Mouse (Mus musculus) liver, embryonic 15.5 days (tissue): Measurements from ENCODE around the gene Tomm20. TPM values are rescaled to one million over a fixed set of nuclear protein-coding genes. Genes with fewer than 3 reads are reported as not detected.

Experiments
- ATAC-seq: fragments of 200-750 bp; cut with Nextera tagmentation; 2 replicates; pipeline ENCODE4 v1.8.0; 2017; ENCODE audit warnings: moderate number of reproducible peaks, mild to moderate bottlenecking, moderate library complexity; ENCODE audit not compliant: insufficient read depth
- H3K27ac ChIP-seq: fragments of 300-500 bp; sonication (generic); replicated peaks from 2 replicates; pipeline ENCODE4 v1.5.1; 2015; ENCODE audit warnings: mild to moderate bottlenecking, inconsistent platforms
- H3K27me3 ChIP-seq: fragments of 300-500 bp; sonication (generic); 2 replicates; pipeline ENCODE4 v1.6.1; 2015; ENCODE audit warnings: mild to moderate bottlenecking, inconsistent platforms
- H3K36me3 ChIP-seq: fragments of 300-500 bp; sonication (generic); replicated peaks from 2 replicates; pipeline ENCODE4 v1.6.1; 2015; ENCODE audit warnings: moderate library complexity, mild to moderate bottlenecking, inconsistent platforms
- H3K4me1 ChIP-seq: fragments of 300-500 bp; sonication (generic); replicated peaks from 2 replicates; pipeline ENCODE4 v1.6.1; 2015; ENCODE audit warnings: inconsistent platforms
- H3K4me2 ChIP-seq: fragments of 300-500 bp; sonication (generic); 2 replicates; pipeline ENCODE4 v1.6.1; 2015; ENCODE audit warnings: moderate library complexity, mild to moderate bottlenecking, inconsistent platforms
- H3K4me3 ChIP-seq: fragments of 300-500 bp; sonication (generic); replicated peaks from 2 replicates; pipeline ENCODE4 v1.5.1; 2015; ENCODE audit warnings: mild to moderate bottlenecking, inconsistent platforms
- H3K9ac ChIP-seq: fragments of 300-500 bp; sonication (generic); 2 replicates; pipeline ENCODE4 v1.6.1; 2015; ENCODE audit warnings: moderate library complexity, mild to moderate bottlenecking, inconsistent platforms
- H3K9me3 ChIP-seq: fragments of 300-500 bp; sonication (generic); replicated peaks from 2 replicates; pipeline ENCODE4 v1.6.1; 2016; ENCODE audit warnings: inconsistent platforms
- WGBS: fragments of 180-500 bp; shearing (Covaris S2); methylation state at CpG from one replicate; pipeline ENCODE4 v1.1.7; 2015; ENCODE audit warnings: mixed read lengths; ENCODE audit not compliant: insufficient replicate concordance; 5-methylcytosine and 5-hydroxymethylcytosine counted together
- polyA plus RNA-seq: library from polyadenylated mRNA; unstranded; fragments of >200 nt; fragmentation: Nextera tagmentation; extraction: Ambion mirVana; gene quantifications from 2 replicates; pipeline ENCODE4 v1.2.1, GENCODE M21; 2015

The Tomm20 gene
- polyA plus RNA-seq, 1 experiment from 2014 or later: 116 TPM

GRCm38 (mm10) chr8:126931720-126932119 is 13.9 kb downstream of the Tomm20 start:
- H3K27ac ChIP-seq: 0 out of 2 replicates have a peak overlapping the region, but pooled peaks have one; percentile 19
- peaks cover 63% of the 10 kb centered on the region for H3K36me3 ChIP-seq
- no peak for ATAC-seq
- no peak overlapping the region for H3K4me2 ChIP-seq
- H3K4me1 ChIP-seq: peaks cover 33% of the 10 kb centered on the region
- no peaks in the 10 kb centered on the region for H3K9me3 ChIP-seq
- no peaks in the 10 kb centered on the region for H3K27me3 ChIP-seq
- H3K4me3 ChIP-seq: no peak overlapping the region
- WGBS: 28% methylated on average over 2 of the region's 2 CpGs
- no peak overlapping the region for H3K9ac ChIP-seq

- peaks cover 33% of the 10 kb centered on the region for H3K4me1 ChIP-seq
- H3K36me3 ChIP-seq: peaks cover 45% of the 10 kb centered on the region
- H3K4me2 ChIP-seq: no peak overlapping the region
- no peaks in the 10 kb centered on the region for H3K9me3 ChIP-seq
- peak overlapping the region; percentile 46 for H3K27ac ChIP-seq
- 52% methylated on average over 3 of the region's 3 CpGs for WGBS
- no peak overlapping the region for H3K9ac ChIP-seq
- H3K4me3 ChIP-seq: no peak overlapping the region
- H3K27me3 ChIP-seq: no peaks in the 10 kb centered on the region
- no peak; the same call in 1 of the 2 replicates for ATAC-seq
Measured at GRCm38 (mm10) chr8:126929607-126930161, 16.0 kb downstream of the Tomm20 start.

- WGBS: 80% methylated on average over 10 of the region's 10 CpGs
- no peak overlapping the region for H3K4me3 ChIP-seq
- H3K27me3 ChIP-seq: no peaks in the 10 kb centered on the region
- ATAC-seq: no peak
- no peak overlapping the region for H3K4me2 ChIP-seq
- peaks cover 33% of the 10 kb centered on the region for H3K4me1 ChIP-seq
- no peak overlapping the region for H3K27ac ChIP-seq
- no peak overlapping the region for H3K9ac ChIP-seq
- no peaks in the 10 kb centered on the region for H3K9me3 ChIP-seq
- peaks cover 41% of the 10 kb centered on the region for H3K36me3 ChIP-seq
Measured at GRCm38 (mm10) chr8:126928755-126929505, 16.7 kb downstream of the Tomm20 start.

GRCm38 (mm10) chr8:126928028-126928427 is 17.6 kb downstream of the Tomm20 start:
- ATAC-seq: no peak
- peaks cover 33% of the 10 kb centered on the region for H3K4me1 ChIP-seq

GRCm38 (mm10) chr8:126927058-126927457 is 18.6 kb downstream of the Tomm20 start:
- no peak overlapping the region for H3K27ac ChIP-seq
- no peak for ATAC-seq
- no peaks in the 10 kb centered on the region for H3K27me3 ChIP-seq
- 29% methylated on average over 1 of the region's 1 CpGs for WGBS
- H3K4me2 ChIP-seq: no peak overlapping the region
- H3K4me3 ChIP-seq: no peak overlapping the region
- H3K4me1 ChIP-seq: peaks cover 26% of the 10 kb centered on the region
- H3K36me3 ChIP-seq: peaks cover 22% of the 10 kb centered on the region
- no peak overlapping the region for H3K9ac ChIP-seq
- no peaks in the 10 kb centered on the region for H3K9me3 ChIP-seq

More at GRCm38 (mm10) chr8:126928028-126928427, 17.6 kb downstream of the Tomm20 start:
- Histone ChIP-seq H3K9ac (no peak overlapping the region), H3K36me3 (peaks cover 32% of the 10 kb centered on the region), H3K27ac (no peak overlapping the region), H3K4me3 (no peak overlapping the region), H3K27me3 (no peaks in the 10 kb centered on the region), H3K4me2 (no peak overlapping the region), H3K9me3 (no peaks in the 10 kb centered on the region)

GRCm38 (mm10) chr8:126922981-126923380 is 22.7 kb downstream of the Tomm20 start:
- Histone ChIP-seq H3K27me3 (no peaks in the 10 kb centered on the region), H3K36me3 (no peaks in the 10 kb centered on the region), H3K27ac (no peak overlapping the region), H3K4me1 (peaks cover 2% of the 10 kb centered on the region; the same call in 1 of the 2 replicates), H3K9ac (no peak overlapping the region), H3K4me2 (no peak overlapping the region), H3K4me3 (no peak overlapping the region), H3K9me3 (no peaks in the 10 kb centered on the region)
- WGBS: 77% methylated on average over 7 of the region's 7 CpGs
- ATAC-seq: no peak

GRCm38 (mm10) chr8:126921432-126921831 is 24.2 kb downstream of the Tomm20 start:
- Histone ChIP-seq H3K36me3 (no peaks in the 10 kb centered on the region), H3K4me1 (0 out of 2 replicates have a peak, but pooled peaks cover 4% of the 10 kb centered on the region), H3K4me2 (no peak overlapping the region), H3K9me3 (no peaks in the 10 kb centered on the region), H3K27me3 (no peaks in the 10 kb centered on the region), H3K9ac (no peak overlapping the region), H3K4me3 (no peak overlapping the region), H3K27ac (no peak overlapping the region)
- 74% methylated on average over 3 of the region's 3 CpGs for WGBS
- no peak for ATAC-seq

GRCm38 (mm10) chr8:126920845-126921244 is 24.8 kb downstream of the Tomm20 start:
- no peak overlapping the region for H3K9ac ChIP-seq
- H3K4me3 ChIP-seq: no peak overlapping the region
- 42% methylated on average over 3 of the region's 3 CpGs for WGBS
- no peaks in the 10 kb centered on the region for H3K27me3 ChIP-seq
- H3K4me2 ChIP-seq: no peak overlapping the region
- H3K4me1 ChIP-seq: 0 out of 2 replicates have a peak, but pooled peaks cover 4% of the 10 kb centered on the region
- H3K27ac ChIP-seq: no peak overlapping the region
- no peaks in the 10 kb centered on the region for H3K9me3 ChIP-seq
- no peaks in the 10 kb centered on the region for H3K36me3 ChIP-seq
- no peak; the same call in 1 of the 2 replicates for ATAC-seq

- no peak overlapping the region for H3K9ac ChIP-seq
- no peak overlapping the region for H3K4me2 ChIP-seq
- no peaks in the 10 kb centered on the region for H3K27me3 ChIP-seq
- H3K9me3 ChIP-seq: no peaks in the 10 kb centered on the region
- H3K27ac ChIP-seq: no peak overlapping the region
- no peak for ATAC-seq
- 0 out of 2 replicates have a peak, but pooled peaks cover 4% of the 10 kb centered on the region for H3K4me1 ChIP-seq
- H3K4me3 ChIP-seq: no peak overlapping the region
- H3K36me3 ChIP-seq: no peaks in the 10 kb centered on the region
- WGBS: 52% methylated on average over 6 of the region's 6 CpGs
Measured at GRCm38 (mm10) chr8:126920386-126920785, 25.3 kb downstream of the Tomm20 start.

GRCm38 (mm10) chr8:126919703-126920102 is 25.9 kb downstream of the Tomm20 start:
- Histone ChIP-seq H3K27me3 (no peaks in the 10 kb centered on the region), H3K9ac (no peak overlapping the region), H3K4me3 (no peak overlapping the region), H3K36me3 (no peaks in the 10 kb centered on the region), H3K4me1 (0 out of 2 replicates have a peak, but pooled peaks cover 4% of the 10 kb centered on the region), H3K9me3 (no peaks in the 10 kb centered on the region), H3K4me2 (no peak overlapping the region), H3K27ac (no peak overlapping the region)
- WGBS: 73% methylated on average over 5 of the region's 5 CpGs
- ATAC-seq: no peak

- Histone ChIP-seq H3K4me2 (no peak overlapping the region), H3K9me3 (no peaks in the 10 kb centered on the region), H3K36me3 (no peaks in the 10 kb centered on the region), H3K27ac (no peak overlapping the region), H3K4me3 (no peak overlapping the region), H3K9ac (no peak overlapping the region), H3K4me1 (0 out of 2 replicates have a peak, but pooled peaks cover 4% of the 10 kb centered on the region), H3K27me3 (no peaks in the 10 kb centered on the region)
- WGBS: 53% methylated on average over 2 of the region's 2 CpGs
- no peak for ATAC-seq
Measured at GRCm38 (mm10) chr8:126919255-126919654, 26.4 kb downstream of the Tomm20 start.
